Mouse (Mus musculus): ENCODE measurements at regions not wholly inside any gene's neighbourhood (a gene's known extent, or its start where the extent isn't known, plus 50 kb on each side); places are given as distances from the start of the nearest gene placed in this dataset.

DNA sequence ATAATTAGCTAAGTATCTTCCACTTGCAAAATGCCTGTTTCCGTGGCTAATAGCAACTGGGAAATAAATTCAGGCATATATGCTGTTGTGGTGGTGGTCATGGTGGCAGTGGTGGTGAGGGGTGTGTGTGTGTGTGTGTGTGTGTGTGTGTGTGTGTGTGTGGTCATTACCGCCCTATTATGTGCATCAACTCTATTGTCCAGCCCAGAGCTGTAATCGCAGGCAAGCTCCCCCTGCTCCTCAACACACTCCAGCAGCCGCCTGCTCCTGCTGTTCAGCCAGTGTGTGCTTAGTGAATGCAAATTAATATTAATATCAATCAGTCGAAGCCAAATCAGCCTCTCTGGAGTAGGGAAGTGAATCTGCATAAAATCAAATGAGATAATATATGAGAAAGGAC, 152.9 kb upstream of the Zic3 start:
- no peak for ATAC-seq (replicated peaks; ENCODE audit: low read depth, poor library complexity, severe bottlenecking)

DNA sequence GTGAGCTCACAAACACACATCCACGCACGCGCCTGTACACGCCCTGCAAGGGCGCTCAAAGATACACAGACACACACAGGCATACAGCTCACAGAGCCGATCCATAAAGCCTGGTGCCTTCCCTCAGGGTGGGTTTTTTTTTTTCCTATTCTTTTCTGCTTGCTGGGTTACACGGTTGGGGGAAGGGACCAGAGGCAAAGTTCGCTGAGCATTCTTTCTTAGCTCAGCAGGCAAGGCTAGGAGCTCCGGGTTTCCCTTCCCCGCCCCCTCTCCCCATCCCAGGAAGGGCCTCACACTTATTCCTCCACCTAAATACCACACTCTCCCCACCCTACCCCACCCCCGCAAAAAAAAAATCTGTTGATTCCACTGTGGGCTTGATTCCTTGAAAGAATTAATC, 105.8 kb upstream of the Zic3 start:
- no peak for ATAC-seq (replicated peaks; ENCODE audit: low read depth, poor library complexity, severe bottlenecking)

DNA sequence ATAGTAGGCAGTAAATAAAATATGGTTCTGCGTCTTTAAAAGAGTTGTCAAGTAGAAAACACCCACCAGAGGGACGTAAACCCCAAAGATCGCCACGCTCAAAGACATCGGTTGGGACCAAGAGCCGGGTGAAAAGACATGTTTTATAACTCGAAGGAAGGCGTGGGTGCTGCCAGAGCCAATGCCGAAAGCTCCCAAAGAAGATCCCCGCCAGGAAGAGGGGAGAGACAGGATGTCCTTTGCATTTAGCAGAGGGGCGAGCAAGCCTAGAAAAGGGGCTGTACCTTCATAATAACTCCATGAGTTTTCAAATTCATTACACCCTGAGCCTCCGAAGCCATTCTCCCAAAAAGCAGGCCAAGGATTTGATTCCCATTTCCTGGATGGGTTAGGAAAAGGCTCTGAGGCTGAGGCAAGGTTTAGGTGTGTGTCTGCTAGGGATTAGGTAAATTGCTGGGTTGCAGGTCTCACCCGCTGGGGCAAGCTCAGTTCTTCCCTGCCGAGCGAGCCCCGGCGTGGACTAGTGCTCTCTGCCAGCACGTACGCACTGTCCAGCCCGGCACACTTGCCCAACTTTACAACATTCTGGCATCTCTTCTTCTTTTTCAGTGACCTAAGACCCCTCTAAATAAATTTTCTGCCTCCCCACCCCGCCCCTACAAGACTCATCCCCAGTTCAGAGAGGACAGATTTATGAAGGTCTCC, 104.9 kb upstream of the Zic3 start:
- no peak for ATAC-seq (replicated peaks; ENCODE audit: low read depth, poor library complexity, severe bottlenecking)

DNA sequence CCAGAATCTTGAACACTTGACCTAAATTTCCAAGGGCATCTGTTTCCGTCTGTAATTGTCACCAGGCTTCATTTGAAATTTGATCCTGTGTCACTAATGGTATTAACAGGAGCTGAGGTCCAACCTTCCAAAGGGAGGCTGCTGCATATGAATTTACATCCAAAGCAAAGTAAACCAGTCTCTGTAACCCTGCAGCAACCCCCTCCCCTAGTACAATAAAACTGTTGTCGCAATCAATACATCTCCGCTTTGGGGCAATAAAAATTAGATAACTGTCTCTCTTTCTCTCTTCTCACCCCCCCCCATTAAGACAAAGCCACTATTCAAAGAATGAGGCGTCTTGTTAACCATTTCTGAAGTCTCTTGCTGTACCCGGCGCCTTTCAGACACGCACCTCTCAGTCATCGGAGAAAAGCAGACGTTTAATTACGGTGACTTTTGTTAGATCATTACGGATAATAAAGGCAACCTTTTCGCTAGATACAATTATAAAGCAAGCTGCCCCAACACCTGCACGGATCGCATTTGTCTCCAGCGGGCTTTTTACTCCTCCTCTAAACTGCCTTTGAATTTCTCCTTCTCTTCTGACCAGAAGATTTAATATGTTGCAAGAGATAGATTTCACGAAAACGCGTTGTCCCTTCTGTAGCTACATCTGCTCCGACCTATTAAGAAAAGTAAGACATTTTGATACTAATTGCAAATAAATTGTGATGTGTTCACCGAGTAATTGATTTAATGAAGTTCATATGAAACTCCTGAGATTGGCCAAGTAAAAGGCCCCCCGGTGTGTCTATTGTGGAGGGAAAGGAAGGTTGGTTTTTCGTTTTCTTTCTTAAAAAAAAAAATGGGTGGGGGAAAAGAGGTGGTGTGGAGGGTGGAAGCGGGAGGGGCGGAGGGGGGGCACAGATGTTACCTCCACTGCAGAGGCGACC, 104.1 kb upstream of the Zic3 start:
- no peak for ATAC-seq (replicated peaks; ENCODE audit: low read depth, poor library complexity, severe bottlenecking)

DNA sequence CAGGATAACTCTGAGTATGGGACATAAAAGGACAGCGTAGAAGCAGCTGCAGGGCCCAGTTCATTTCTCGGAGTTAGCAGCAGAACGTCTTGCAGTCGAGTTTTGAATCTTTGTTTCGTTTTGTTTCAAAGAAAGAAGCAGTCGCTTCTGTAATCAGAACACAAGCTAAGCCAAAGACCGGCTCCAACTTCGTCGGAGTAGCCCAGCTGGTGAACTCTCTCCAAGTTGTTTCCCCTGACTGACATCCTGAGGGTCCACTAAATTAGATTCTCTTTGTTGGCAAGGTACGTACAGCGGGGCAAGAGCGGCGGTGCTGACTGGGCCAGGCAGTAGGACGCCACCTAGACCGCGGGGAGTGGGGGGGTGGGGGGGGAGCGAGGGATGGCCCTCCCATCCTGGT, 102.6 kb upstream of the Zic3 start:
- ATAC-seq (replicated peaks; ENCODE audit: low read depth, poor library complexity, severe bottlenecking): no peak

- no peak for ATAC-seq (replicated peaks; ENCODE audit: low read depth, poor library complexity, severe bottlenecking)
Observed at GRCm38 (mm10) chrX:57920376-57920775, 102.1 kb upstream of the Zic3 start.

GRCm38 (mm10) chrX:57921294-57921693, 101.2 kb upstream of the Zic3 start:
- no peak for ATAC-seq (replicated peaks; ENCODE audit: low read depth, poor library complexity, severe bottlenecking)

- ATAC-seq (replicated peaks; ENCODE audit: low read depth, poor library complexity, severe bottlenecking): peak; percentile 35
Observed at GRCm38 (mm10) chrX:57921821-57922449, 100.6 kb upstream of the Zic3 start.

DNA sequence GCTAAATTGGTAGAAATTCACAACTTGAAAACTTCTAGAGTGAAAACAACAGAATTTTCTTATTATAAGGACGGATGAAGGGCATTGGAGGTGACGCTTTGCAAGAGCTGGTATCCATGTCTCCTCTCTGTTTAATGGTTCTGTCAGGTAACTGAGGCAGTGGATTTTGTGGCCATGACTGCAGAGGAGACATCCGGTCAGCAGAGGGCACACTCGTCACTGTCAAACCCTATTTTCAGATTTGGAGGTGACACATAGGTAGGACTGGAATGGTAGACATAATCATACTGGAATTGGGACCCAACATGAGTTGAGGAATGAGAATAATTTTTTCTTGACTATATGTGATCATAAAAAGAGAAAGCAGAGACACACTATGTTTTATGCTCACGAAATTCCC, 98.7 kb upstream of the Zic3 start:
- ATAC-seq (replicated peaks; ENCODE audit: low read depth, poor library complexity, severe bottlenecking): no peak

DNA sequence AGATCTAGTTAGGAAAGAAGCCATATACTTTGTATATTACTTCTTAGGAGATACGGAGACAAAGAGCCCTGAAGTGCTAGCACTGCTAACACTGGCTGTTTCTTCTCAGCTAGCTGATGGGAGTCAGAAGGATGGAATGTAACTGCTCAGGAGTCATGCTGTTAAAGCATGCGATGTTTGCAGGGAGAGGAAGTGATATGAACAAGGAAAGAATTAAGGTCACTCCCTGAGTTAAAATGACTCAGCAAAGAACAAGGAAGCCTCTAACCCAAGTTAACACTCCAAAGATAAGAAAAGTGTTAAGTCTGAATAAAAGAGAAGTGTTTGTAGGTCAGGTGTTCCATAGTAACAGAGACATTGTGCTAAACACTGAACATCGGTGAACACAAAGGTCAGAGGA, 86.9 kb upstream of the Zic3 start:
- peak; percentile 50 for ATAC-seq (replicated peaks; ENCODE audit: low read depth, poor library complexity, severe bottlenecking)

GRCm38 (mm10) chrX:57938248-57938836, 84.2 kb upstream of the Zic3 start:
- no peak for ATAC-seq (replicated peaks; ENCODE audit: low read depth, poor library complexity, severe bottlenecking)

DNA sequence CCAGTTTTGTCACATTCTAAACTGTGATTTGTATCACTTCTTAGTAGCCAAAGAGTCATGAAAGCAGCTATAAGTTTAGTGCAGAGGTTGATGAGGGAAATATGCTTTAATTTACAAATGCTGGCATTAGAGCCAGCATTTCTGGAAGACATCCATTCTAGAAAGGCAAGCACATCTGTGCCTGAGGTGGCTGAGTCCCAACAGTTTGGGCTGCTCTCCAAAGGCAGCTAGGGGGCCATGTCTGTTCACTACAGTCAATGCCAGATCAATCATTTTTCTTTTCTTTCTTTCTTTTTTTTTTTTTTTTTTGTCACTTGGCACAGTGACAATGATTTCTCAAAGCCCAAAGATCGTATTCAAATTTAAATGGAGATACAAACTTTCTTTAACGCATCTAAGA, 71.6 kb upstream of the Zic3 start:
- no peak for ATAC-seq (replicated peaks; ENCODE audit: low read depth, poor library complexity, severe bottlenecking)

- ATAC-seq (replicated peaks; ENCODE audit: low read depth, poor library complexity, severe bottlenecking): no peak
Observed at GRCm38 (mm10) chrX:57951301-57951700, 71.2 kb upstream of the Zic3 start.

DNA sequence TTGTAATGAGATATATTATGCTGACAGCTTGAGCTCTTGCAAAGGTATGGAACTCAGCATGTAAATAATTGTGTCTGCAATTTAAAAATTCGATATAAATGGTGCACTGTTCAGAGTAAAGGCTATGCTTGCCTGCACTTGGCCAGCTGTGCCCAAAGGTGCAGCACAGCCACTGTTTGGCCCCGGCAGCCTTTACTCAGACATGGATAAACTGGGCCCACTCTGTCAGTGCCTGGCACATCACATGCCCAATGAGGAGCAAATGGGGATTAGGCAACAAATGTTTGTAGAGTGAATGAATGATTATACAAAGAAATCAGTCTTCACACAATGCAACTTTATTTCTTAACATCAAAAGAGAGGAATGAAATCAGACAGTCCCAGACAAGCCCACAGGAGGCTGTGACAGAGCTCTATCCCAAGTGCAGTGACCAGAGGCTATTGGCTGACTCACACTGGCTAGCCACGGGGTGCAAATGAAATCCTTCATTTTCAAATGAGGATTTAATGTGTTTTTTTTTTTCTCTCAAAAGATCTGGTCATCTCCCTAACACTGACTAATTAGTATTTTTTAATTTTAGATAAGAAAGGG, 67.8 kb upstream of the Zic3 start:
- ATAC-seq (replicated peaks; ENCODE audit: low read depth, poor library complexity, severe bottlenecking): no peak

All from common myeloid progenitor, adult 5-6 weeks (primary cell).